Mouse (Mus musculus) myocyte (in vitro differentiated cells): ENCODE results near the gene Pitx3. TPM values are rescaled to one million over a fixed set of nuclear protein-coding genes. Genes with fewer than 3 reads are reported as not detected.
"Not testable (repeated sequence)": the region's sequence is repeated elsewhere in the genome, so short reads cannot be mapped to it uniquely, and the experiment has no call there.

Source experiments
- H3K27me3 ChIP-seq: one replicate; pipeline ENCODE4 v1.6.1; 2011; ENCODE audit not compliant: control insufficient read depth, insufficient read depth, insufficient read length
- H3K36me3 ChIP-seq: one replicate; pipeline ENCODE4 v1.6.1; 2011; ENCODE audit not compliant: control insufficient read depth, insufficient read depth
- H3K4me2 ChIP-seq: one replicate; pipeline ENCODE4 v1.6.1; 2011; ENCODE audit warnings: low read depth, control low read depth
- H3K4me3 ChIP-seq: one replicate; pipeline ENCODE4 v1.5.1; 2011; ENCODE audit warnings: mild to moderate bottlenecking, control low read depth, moderate library complexity
- H3K79me2 ChIP-seq: one replicate; pipeline ENCODE4 v1.6.1; 2011; ENCODE audit not compliant: control insufficient read depth, insufficient read depth
- H3ac ChIP-seq: one replicate; pipeline ENCODE4 v1.6.1; 2011; ENCODE audit not compliant: control insufficient read depth, insufficient read length
- CEBPB ChIP-seq: IDR thresholded peaks from 2 replicates; pipeline ENCODE4 v1.6.1; 2011; ENCODE audit warnings: mild to moderate bottlenecking, moderate library complexity; ENCODE audit not compliant: poor library complexity, insufficient read depth, severe bottlenecking
- E2F4 ChIP-seq: IDR thresholded peaks from one replicate; pipeline ENCODE4 v1.6.1; 2011; ENCODE audit warnings: mild to moderate bottlenecking, control low read depth, moderate library complexity; ENCODE audit not compliant: insufficient read depth
- MAX ChIP-seq: IDR thresholded peaks from one replicate; pipeline ENCODE4 v1.6.1; 2011; ENCODE audit warnings: low read depth, mild to moderate bottlenecking, control low read depth
- MYOD1 ChIP-seq, 3 experiments: IDR thresholded peaks; one replicate each; pipeline ENCODE4 v1.6.1; 2011; ENCODE audit warnings: control low read depth in 2 of 3, low read depth in 2 of 3, mild to moderate bottlenecking in 2 of 3, moderate library complexity in 1 of 3; ENCODE audit not compliant: insufficient read length in 2 of 3, control insufficient read depth in 1 of 3
- MYOG ChIP-seq, 3 experiments: IDR thresholded peaks; one replicate each; pipeline ENCODE4 v1.6.1; 2011; ENCODE audit warnings: control low read depth in 2 of 3, low read depth in 2 of 3, mild to moderate bottlenecking in 2 of 3; ENCODE audit not compliant: insufficient read length in 2 of 3, control insufficient read depth in 1 of 3, insufficient read depth in 1 of 3
- POLR2A ChIP-seq: IDR thresholded peaks from one replicate; pipeline ENCODE4 v1.6.1; 2011; ENCODE audit warnings: low read depth, mild to moderate bottlenecking, control low read depth, moderate library complexity; ENCODE audit not compliant: insufficient read length
- POLR2AphosphoS2 ChIP-seq: IDR thresholded peaks from one replicate; pipeline ENCODE4 v1.6.1; 2011; ENCODE audit warnings: low read depth, control low read depth; ENCODE audit not compliant: insufficient read length
- REST ChIP-seq: IDR thresholded peaks from one replicate; pipeline ENCODE4 v1.6.1; 2011; ENCODE audit warnings: mild to moderate bottlenecking, control low read depth, moderate library complexity; ENCODE audit not compliant: insufficient read depth, insufficient read length
- SRF ChIP-seq: IDR thresholded peaks from one replicate; pipeline ENCODE4 v1.6.1; 2011; ENCODE audit warnings: low read depth; ENCODE audit not compliant: control insufficient read depth, insufficient read length
- TCF12 ChIP-seq: IDR thresholded peaks from one replicate; pipeline ENCODE4 v1.6.1; 2011; ENCODE audit warnings: mild to moderate bottlenecking, control low read depth; ENCODE audit not compliant: poor library complexity, insufficient read depth, severe bottlenecking
- TCF3 ChIP-seq: IDR thresholded peaks from one replicate; pipeline ENCODE4 v1.6.1; 2011; ENCODE audit warnings: low read depth, control low read depth; ENCODE audit not compliant: insufficient read length
- USF1 ChIP-seq: IDR thresholded peaks from one replicate; pipeline ENCODE4 v1.6.1; 2011; ENCODE audit warnings: low read depth, mild to moderate bottlenecking, control low read depth, moderate library complexity
- polyA plus RNA-seq: library from polyadenylated mRNA; unstranded; fragments of >200 nt; fragmentation: generic; extraction: Trizol; gene quantifications from one replicate; pipeline ENCODE4 v1.2.1, GENCODE M21; 2012; ENCODE audit warnings: missing spikeins

Gene Pitx3
- polyA plus RNA-seq, 1 experiment = 9.3 TPM

GRCm38 (mm10) chr19:46169913-46170312, 21.8 kb upstream of the Pitx3 start:
- Histone ChIP-seq H3K79me2 (peaks cover 7% of the 10 kb centered on the region), H3K4me3 (no peak overlapping the region), H3K36me3 (peaks cover 29% of the 10 kb centered on the region), H3ac (no peak overlapping the region), H3K27me3 (no peaks in the 10 kb centered on the region), H3K4me2 (no peak overlapping the region)
- TF ChIP-seq TCF12 (no peak), SRF (no peak), MYOD1 (IDR thresholded peaks at IDR 0.05; ENCODE audit: control insufficient read depth in 1 of 3, insufficient read length in 2 of 3, low read depth in 2 of 3) (no peak), MYOG (IDR thresholded peaks at IDR 0.05; ENCODE audit: control insufficient read depth in 1 of 3, insufficient read depth in 1 of 3, insufficient read length in 2 of 3, low read depth in 2 of 3) (no peak), POLR2A (no peak)

DNA sequence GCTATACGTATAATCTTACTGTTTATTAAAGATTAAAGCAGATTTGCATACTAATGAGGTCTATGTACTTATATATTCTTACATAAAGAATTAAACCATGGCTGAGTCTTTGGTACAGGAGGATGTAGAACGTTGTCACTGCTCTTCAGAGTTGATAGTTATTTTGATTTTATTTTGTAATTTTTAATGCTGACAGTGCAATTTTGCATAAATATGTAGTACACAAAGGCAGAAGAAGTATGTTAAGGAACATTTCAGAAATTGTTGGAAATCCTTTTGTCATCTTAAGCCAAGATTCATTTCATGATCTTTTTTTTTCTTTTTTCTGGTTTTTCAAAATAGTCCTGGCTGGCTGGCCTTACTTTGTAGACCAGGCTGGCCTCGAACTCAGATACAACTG, 21.3 kb upstream of the Pitx3 start:
- no peak overlapping the region for H3ac ChIP-seq
- peaks cover 34% of the 10 kb centered on the region for H3K36me3 ChIP-seq
- no peak overlapping the region for H3K4me2 ChIP-seq
- H3K4me3 ChIP-seq = no peak overlapping the region
- TF ChIP-seq TCF12 (no peak), REST (no peak), SRF (no peak), MYOG (IDR thresholded peaks at IDR 0.05; ENCODE audit: control insufficient read depth in 1 of 3, insufficient read depth in 1 of 3, insufficient read length in 2 of 3, low read depth in 2 of 3) (no peak), POLR2AphosphoS2 (no peak), USF1 (no peak), MAX (no peak), MYOD1 (IDR thresholded peaks at IDR 0.05; ENCODE audit: control insufficient read depth in 1 of 3, insufficient read length in 2 of 3, low read depth in 2 of 3) (no peak), CEBPB (no peak), E2F4 (no peak), POLR2A (no peak), TCF3 (no peak)
- peaks cover 4% of the 10 kb centered on the region for H3K79me2 ChIP-seq
- no peaks in the 10 kb centered on the region for H3K27me3 ChIP-seq

DNA sequence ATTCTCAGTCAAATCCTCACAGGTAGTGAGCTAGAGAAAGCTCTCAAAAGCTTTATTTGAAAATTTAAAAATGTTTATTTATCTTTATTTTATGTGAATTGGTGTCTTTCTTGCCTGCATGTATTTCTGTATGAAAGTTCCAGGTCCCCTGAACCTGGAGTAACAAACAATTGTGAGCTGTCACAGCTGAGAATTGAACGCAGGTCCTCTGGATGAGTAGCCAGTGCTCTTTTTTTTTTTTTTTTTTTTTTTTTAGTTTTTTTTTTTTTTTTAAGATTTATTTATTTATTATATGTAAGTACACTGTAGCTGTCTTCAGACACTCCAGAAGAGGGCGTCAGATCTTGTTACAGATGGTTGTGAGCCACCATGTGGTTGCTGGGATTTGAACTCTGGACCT, 19.0 kb upstream of the Pitx3 start:
- H3K4me2 ChIP-seq, H3K27me3 ChIP-seq, H3ac ChIP-seq, H3K4me3 ChIP-seq: not testable (repeated sequence)
- Histone ChIP-seq H3K79me2 (peaks cover 18% of the 10 kb centered on the region), H3K36me3 (peaks cover 44% of the 10 kb centered on the region)

- H3ac ChIP-seq = no peak overlapping the region
- H3K4me2 ChIP-seq = no peak overlapping the region
- no peak for TF ChIP-seq MYOG (IDR thresholded peaks at IDR 0.05; ENCODE audit: control insufficient read depth in 1 of 3, insufficient read depth in 1 of 3, insufficient read length in 2 of 3, low read depth in 2 of 3)
- TF ChIP-seq MYOD1 (IDR thresholded peaks at IDR 0.05; ENCODE audit: control insufficient read depth in 1 of 3, insufficient read length in 2 of 3, low read depth in 2 of 3) = peak in 2 of 3 experiments; percentile 65 to 91
- H3K27me3 ChIP-seq = no peaks in the 10 kb centered on the region
- no peak overlapping the region for H3K4me3 ChIP-seq
- peaks cover 30% of the 10 kb centered on the region for H3K79me2 ChIP-seq
- peaks cover 32% of the 10 kb centered on the region for H3K36me3 ChIP-seq
These were observed 17.8 kb upstream of the Pitx3 start for GRCm38 (mm10) chr19:46165950-46166349.

GRCm38 (mm10) chr19:46152127-46152803, 4.1 kb upstream of the Pitx3 start, which contains the start of gene Gbf1:
Gene Gbf1 (plus strand): TSS chr19:46152509.
- Histone ChIP-seq H3K4me3 (peak within 1 kb of the TSS; percentile 72), H3K4me2 (peak within 1 kb of the TSS; percentile 90), H3K36me3 (no peaks in the 10 kb centered on the region), H3K27me3 (no peaks in the 10 kb centered on the region), H3ac (peak within 1 kb of the TSS; percentile 29), H3K79me2 (peaks cover 48% of the 10 kb centered on the region)
- no peak for TF ChIP-seq TCF3
- no peak for TF ChIP-seq TCF12
- TF ChIP-seq MYOD1 (IDR thresholded peaks at IDR 0.05; ENCODE audit: control insufficient read depth in 1 of 3, insufficient read length in 2 of 3, low read depth in 2 of 3) = peak in 1 of 3 experiments; percentile 1
- no peak for TF ChIP-seq REST
- peak; percentile 58 for TF ChIP-seq E2F4
- peak; percentile 69 for TF ChIP-seq SRF
- TF ChIP-seq MYOG (IDR thresholded peaks at IDR 0.05; ENCODE audit: control insufficient read depth in 1 of 3, insufficient read depth in 1 of 3, insufficient read length in 2 of 3, low read depth in 2 of 3) = no peak
- TF ChIP-seq POLR2AphosphoS2 = peak; percentile 94
- TF ChIP-seq POLR2A = peak; percentile 95

GRCm38 (mm10) chr19:46149091-46149490, 965 bp upstream of the Pitx3 start:
- Histone ChIP-seq H3K4me3 (peak overlapping the region; percentile 34), H3K27me3 (no peaks in the 10 kb centered on the region)

More at GRCm38 (mm10) chr19:46149091-46149490, 965 bp upstream of the Pitx3 start:
- peak in 1 of 3 experiments; percentile 26 for TF ChIP-seq MYOD1 (IDR thresholded peaks at IDR 0.05; ENCODE audit: control insufficient read depth in 1 of 3, insufficient read length in 2 of 3, low read depth in 2 of 3)
- no peak for TF ChIP-seq TCF12
- Histone ChIP-seq H3K36me3 (no peaks in the 10 kb centered on the region), H3ac (no peak overlapping the region), H3K4me2 (peak overlapping the region; percentile 98), H3K79me2 (peaks cover 17% of the 10 kb centered on the region)
